13 mouse cellular contexts compared by ENCODE assay signal in the genomic region with DNA sequence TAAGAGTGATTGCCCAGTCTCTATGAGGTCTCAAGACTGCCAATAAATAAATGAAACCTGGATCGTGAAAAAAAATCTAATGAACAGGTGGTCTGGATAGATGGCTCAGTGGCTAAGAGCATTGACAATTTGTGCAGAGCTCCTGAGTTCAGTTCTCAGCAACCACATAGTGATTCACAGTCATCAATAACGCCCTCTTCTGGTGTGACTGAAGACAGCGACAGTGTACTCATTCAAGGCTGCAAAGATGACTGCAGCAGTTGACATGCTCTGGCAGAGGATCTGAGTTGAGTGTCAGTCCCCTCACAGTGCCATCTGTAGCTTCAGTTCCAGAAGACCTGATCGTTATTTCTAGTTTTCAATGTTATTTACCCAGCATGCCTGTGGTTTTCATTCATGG.
DNase-seq lines count a peak whose midpoint lies in the region; ATAC-seq and TF ChIP-seq lines count a peak whose summit lies in the region.
"Had no signal": no experiment of that assay in that cellular context is flagged by ENCODE, and none has a peak within 500 bp of the region (broad histone marks: within the 10 kb centered on the region; RNA-seq: fewer than 3 reads in every experiment).

No protein-coding gene starts in this region.

- H3K4me1 ChIP-seq in intestine, postnatal 0 days (replicated peaks; ENCODE audit: control insufficient read depth, insufficient read depth, low read length), result no peaks in the 10 kb centered on the region
- no peaks in the 10 kb centered on the region for H3K4me1 ChIP-seq in intestine, embryonic 15.5 days (replicated peaks)
- no peaks in the 10 kb centered on the region for H3K4me1 ChIP-seq in ES-Bruce4 (ENCODE audit: control insufficient read depth, insufficient read depth, low read length)
- H3K4me1 ChIP-seq: heart, embryonic 13.5 days; hindbrain, embryonic 10.5 days; liver, embryonic 13.5 days had no signal

- peak; percentile 34; the same call in 1 of the 2 replicates for TF ChIP-seq CTCF in intestine, postnatal 0 days (IDR thresholded peaks at IDR 0.05; ENCODE audit: low read depth)
- peak; percentile 2 for TF ChIP-seq CTCF in ES-Bruce4 (IDR thresholded peaks at IDR 0.05; ENCODE audit: low read depth, low read length)

- no peaks in the 10 kb centered on the region for H3K36me3 ChIP-seq in intestine, postnatal 0 days (ENCODE audit: control insufficient read depth, insufficient read depth)
- no peaks in the 10 kb centered on the region for H3K36me3 ChIP-seq in intestine, embryonic 15.5 days
- H3K36me3 ChIP-seq in ES-Bruce4 (ENCODE audit: control insufficient read depth, insufficient read depth, low read length, poor library complexity, severe bottlenecking), result no peaks in the 10 kb centered on the region

- no peaks in the 10 kb centered on the region for H3K9me3 ChIP-seq in intestine, postnatal 0 days (ENCODE audit: control insufficient read depth)
- H3K9me3 ChIP-seq in intestine, embryonic 15.5 days, result no peaks in the 10 kb centered on the region
- H3K9me3 ChIP-seq in ES-Bruce4 (replicated peaks; ENCODE audit: control insufficient read depth, insufficient read depth, low read length, poor library complexity, severe bottlenecking), result no peaks in the 10 kb centered on the region
- H3K9me3 ChIP-seq: heart, embryonic 13.5 days; hindbrain, embryonic 10.5 days; liver, embryonic 13.5 days had no signal

- no peak for TF ChIP-seq POLR2A in ES-Bruce4 (IDR thresholded peaks at IDR 0.05; ENCODE audit: insufficient read depth, low read length)

- no peak overlapping the region for H3K27ac ChIP-seq in intestine, postnatal 0 days (ENCODE audit: low read depth, low read length)
- H3K27ac ChIP-seq in intestine, embryonic 15.5 days, result no peak overlapping the region
- no peak overlapping the region for H3K27ac ChIP-seq in ES-Bruce4 (ENCODE audit: insufficient read depth, low read length)
- H3K27ac ChIP-seq: heart, embryonic 13.5 days; hindbrain, embryonic 10.5 days; liver, embryonic 13.5 days had no signal

- TF ChIP-seq EP300 in ES-Bruce4 (IDR thresholded peaks at IDR 0.05; ENCODE audit: insufficient read depth, low read depth, low read length), result no peak

- DNase-seq in adrenal gland, adult (ENCODE audit: inconsistent age in 2 of 2, low spot score in 1 of 2), result peak; percentile 5 to 48
- no peak for DNase-seq in adrenal gland, postnatal 25 days
- peak; percentile 36 to 40 for DNase-seq in cerebellum, postnatal 10 days
- no peak for DNase-seq in frontal cortex, postnatal 25 days (ENCODE audit: low spot score in 2 of 2)
- DNase-seq: kidney, adult 18-20 months; liver, embryonic 13.5 days; right cerebral cortex, postnatal 25 days had no signal

- no peak overlapping the region for H3K4me2 ChIP-seq in intestine, postnatal 0 days (replicated peaks; ENCODE audit: low read depth)
- no peak overlapping the region for H3K4me2 ChIP-seq in intestine, embryonic 15.5 days (replicated peaks)
- H3K4me2 ChIP-seq: heart, embryonic 13.5 days; liver, embryonic 13.5 days had no signal

- 91% methylated on average over 4 of the region's 4 CpGs for WGBS in intestine, postnatal 0 days
- 88% methylated on average over 4 of the region's 4 CpGs for WGBS in intestine, embryonic 15.5 days

- ATAC-seq in intestine, postnatal 0 days, result no peak
- ATAC-seq in intestine, embryonic 15.5 days, result no peak
- ATAC-seq in activated CD4-positive, CD25-positive, alpha-beta regulatory T cell, adult 4 months, result no peak

- H3K9ac ChIP-seq in intestine, postnatal 0 days (ENCODE audit: low read depth, low read length), result no peak overlapping the region
- no peak overlapping the region for H3K9ac ChIP-seq in intestine, embryonic 15.5 days
- H3K9ac ChIP-seq in ES-Bruce4 (ENCODE audit: low read depth, poor library complexity, severe bottlenecking), result no peak overlapping the region
- H3K9ac ChIP-seq: heart, embryonic 13.5 days; liver, embryonic 13.5 days had no signal

- H3K4me3 ChIP-seq in intestine, postnatal 0 days (ENCODE audit: low read depth, low read length), result no peak overlapping the region
- H3K4me3 ChIP-seq in intestine, embryonic 15.5 days (replicated peaks), result no peak overlapping the region
- no peak overlapping the region for H3K4me3 ChIP-seq in ES-Bruce4 (ENCODE audit: low read depth, low read length)
- H3K4me3 ChIP-seq: heart, embryonic 13.5 days; hindbrain, embryonic 10.5 days; liver, embryonic 13.5 days had no signal

- H3K27me3 ChIP-seq in intestine, postnatal 0 days (replicated peaks; ENCODE audit: control insufficient read depth, insufficient read depth, low read length), result no peaks in the 10 kb centered on the region
- H3K27me3 ChIP-seq in intestine, embryonic 15.5 days (replicated peaks), result no peaks in the 10 kb centered on the region
- H3K27me3 ChIP-seq in ES-Bruce4 (ENCODE audit: control insufficient read depth, insufficient read depth, low read length, poor library complexity, severe bottlenecking), result no peaks in the 10 kb centered on the region
- H3K27me3 ChIP-seq: heart, embryonic 13.5 days; liver, embryonic 13.5 days had no signal

Comparison
In these comparisons a context has a peak if more than half of its experiments do, and no peak if none do; other contexts are left out.
1. DNase-seq: peak in adrenal gland, adult (2 of 2) and cerebellum, postnatal 10 days (2 of 2); none in adrenal gland, postnatal 25 days (single experiment) and frontal cortex, postnatal 25 days (0 of 2).